Mouse (Mus musculus) E14TG2a.4 (cell line): Measurements from ENCODE around the gene Cog5.

ENCODE experiments used
- H3K27me3 ChIP-seq: 2 replicates; pipeline ENCODE4 v1.6.1; 2014; ENCODE audit warnings: low read length, control low read depth; ENCODE audit not compliant: insufficient read depth
- H3K36me3 ChIP-seq: 2 replicates; pipeline ENCODE4 v1.6.1; 2014; ENCODE audit warnings: low read length, control low read depth; ENCODE audit not compliant: insufficient read depth
- H3K4me1 ChIP-seq: replicated peaks from 2 replicates; pipeline ENCODE4 v1.6.1; 2014; ENCODE audit warnings: low read depth, low read length, control low read depth
- H3K4me3 ChIP-seq: replicated peaks from 2 replicates; pipeline ENCODE4 v1.5.1; 2014; ENCODE audit warnings: mild to moderate bottlenecking, low read length
- H3K9me3 ChIP-seq: 2 replicates; pipeline ENCODE4 v1.6.1; 2014; ENCODE audit warnings: low read length, control low read depth
- CTCF ChIP-seq: conservative IDR thresholded peaks from 2 replicates; pipeline ENCODE4 v1.5.1; 2014; ENCODE audit warnings: low read length
- NANOG ChIP-seq: IDR thresholded peaks from 2 replicates; pipeline ENCODE4 v1.6.1; 2014; ENCODE audit warnings: borderline replicate concordance, low read length, mixed read lengths
- POU5F1 ChIP-seq: IDR thresholded peaks from 2 replicates; pipeline ENCODE4 v1.6.1; 2014; ENCODE audit warnings: low read length, borderline replicate concordance

Gene Cog5

GRCm38 (mm10) chr12:31913614-31914013 lies 258.9 kb downstream of the Cog5 start:
- Histone ChIP-seq H3K36me3 (0 out of 2 replicates have a peak, but pooled peaks cover under 1% of the 10 kb centered on the region), H3K4me1 (peaks cover 12% of the 10 kb centered on the region; the same call in 1 of the 2 replicates), H3K4me3 (no peak overlapping the region), H3K9me3 (no peaks in the 10 kb centered on the region), H3K27me3 (no peaks in the 10 kb centered on the region)
- TF ChIP-seq CTCF (no peak), POU5F1 (no peak), NANOG (no peak)

DNA sequence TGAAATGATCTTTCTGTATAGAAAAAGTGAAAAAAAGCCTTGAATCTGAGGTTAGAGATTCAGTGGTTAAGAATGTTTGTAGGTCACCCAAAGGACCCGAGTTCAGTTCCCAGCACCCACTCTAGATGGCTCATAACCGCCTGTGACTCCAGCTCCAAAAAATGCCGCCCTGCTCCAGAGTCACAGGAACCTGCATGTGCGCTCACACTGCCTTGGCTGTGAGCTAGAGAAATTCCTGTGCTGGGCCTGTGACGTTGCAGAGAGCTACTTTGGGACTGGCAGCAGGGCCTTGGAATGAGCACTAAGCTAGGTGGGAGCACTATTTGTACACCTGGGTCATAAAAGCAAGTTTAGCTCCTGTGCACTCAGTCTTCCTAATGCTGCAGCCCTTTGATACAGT lies 262.0 kb downstream of the Cog5 start:
- no peaks in the 10 kb centered on the region for H3K9me3 ChIP-seq
- H3K4me3 ChIP-seq, result no peak overlapping the region
- H3K27me3 ChIP-seq, result no peaks in the 10 kb centered on the region
- H3K36me3 ChIP-seq, result peaks cover 22% of the 10 kb centered on the region
- H3K4me1 ChIP-seq, result peaks cover 12% of the 10 kb centered on the region; the same call in 1 of the 2 replicates
- no peak for TF ChIP-seq NANOG
- TF ChIP-seq CTCF, result no peak
- TF ChIP-seq POU5F1, result no peak

DNA sequence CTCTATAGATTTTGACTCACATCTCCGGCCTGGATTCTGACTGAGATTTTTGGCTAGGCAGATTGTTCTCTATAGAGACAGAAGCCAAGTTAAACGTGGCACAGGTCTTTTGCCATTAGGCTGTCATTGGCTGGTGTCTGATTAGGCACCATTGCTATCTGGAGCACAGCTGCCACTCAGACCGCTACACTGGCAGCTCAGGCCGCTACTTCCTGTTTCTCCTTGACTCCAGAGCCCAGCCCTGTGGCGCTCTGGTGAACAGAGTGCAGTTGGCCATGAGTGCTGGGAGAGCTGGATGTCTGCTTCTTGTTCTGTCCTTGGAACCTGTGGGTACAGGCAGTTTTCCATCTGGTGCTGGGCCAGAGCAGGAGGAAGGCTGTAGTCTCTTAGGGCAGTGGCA lies 262.6 kb downstream of the Cog5 start:
- no peak for TF ChIP-seq NANOG
- no peak for TF ChIP-seq POU5F1
- TF ChIP-seq CTCF, result no peak
- Histone ChIP-seq H3K4me3 (no peak overlapping the region), H3K36me3 (peaks cover 26% of the 10 kb centered on the region), H3K27me3 (no peaks in the 10 kb centered on the region), H3K9me3 (no peaks in the 10 kb centered on the region), H3K4me1 (peaks cover 12% of the 10 kb centered on the region; the same call in 1 of the 2 replicates)

DNA sequence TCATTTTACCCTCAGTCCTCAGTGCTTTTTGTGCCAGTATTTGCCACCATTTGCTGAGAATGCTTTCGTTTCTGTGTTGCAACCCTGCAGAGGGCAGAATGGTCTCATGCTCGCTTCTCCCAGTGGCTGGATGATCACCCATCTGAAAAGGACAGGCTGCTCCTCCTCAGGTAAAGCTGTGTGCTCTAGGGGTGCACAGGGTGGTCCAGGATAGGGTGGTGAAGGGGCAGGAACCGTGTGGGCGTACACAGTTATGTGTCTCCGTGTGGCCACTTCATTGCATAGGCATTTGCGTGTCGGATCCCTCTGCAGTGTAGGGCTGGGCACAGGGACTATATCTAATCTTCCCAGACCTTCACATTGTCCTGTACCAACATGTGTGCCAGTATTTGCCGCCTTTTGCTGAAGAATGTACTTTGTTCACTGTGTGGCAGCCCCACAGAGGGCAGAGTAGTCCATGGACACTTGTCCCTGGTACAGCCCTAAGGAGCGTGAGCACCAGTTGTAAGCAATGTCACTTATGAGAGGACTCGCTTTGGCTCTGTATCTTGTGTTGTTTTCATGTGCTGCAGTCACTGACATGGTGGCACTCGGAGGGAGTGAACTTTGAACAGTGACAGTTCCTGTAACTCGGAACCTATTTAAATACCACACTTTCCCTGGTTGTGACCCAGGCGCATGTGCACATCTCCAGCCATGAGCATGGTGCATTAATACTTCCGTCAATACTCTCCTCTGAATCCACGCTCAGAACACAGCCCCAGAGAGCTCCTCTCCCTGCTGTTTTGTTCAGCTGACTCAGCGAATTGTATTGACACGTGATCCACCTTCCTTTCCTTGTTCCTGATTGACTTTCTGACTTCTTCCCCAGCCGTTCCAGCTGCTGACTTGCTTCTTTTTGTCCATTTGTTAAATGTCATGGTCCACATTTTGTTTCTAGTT lies 266.1 kb downstream of the Cog5 start:
- TF ChIP-seq NANOG (no peak), CTCF (no peak), POU5F1 (no peak)
- Histone ChIP-seq H3K4me1 (peaks cover 29% of the 10 kb centered on the region), H3K9me3 (no peaks in the 10 kb centered on the region), H3K4me3 (no peak overlapping the region), H3K27me3 (no peaks in the 10 kb centered on the region), H3K36me3 (peaks cover 48% of the 10 kb centered on the region)

- H3K27me3 ChIP-seq, result no peaks in the 10 kb centered on the region
- H3K4me3 ChIP-seq, result no peak overlapping the region
- H3K36me3 ChIP-seq, result peaks cover 77% of the 10 kb centered on the region
- peaks cover 25% of the 10 kb centered on the region for H3K4me1 ChIP-seq
- H3K9me3 ChIP-seq, result no peaks in the 10 kb centered on the region
- no peak for TF ChIP-seq CTCF
- TF ChIP-seq NANOG, result no peak
- no peak for TF ChIP-seq POU5F1
These were observed 269.5 kb downstream of the Cog5 start for GRCm38 (mm10) chr12:31924135-31924534.

DNA sequence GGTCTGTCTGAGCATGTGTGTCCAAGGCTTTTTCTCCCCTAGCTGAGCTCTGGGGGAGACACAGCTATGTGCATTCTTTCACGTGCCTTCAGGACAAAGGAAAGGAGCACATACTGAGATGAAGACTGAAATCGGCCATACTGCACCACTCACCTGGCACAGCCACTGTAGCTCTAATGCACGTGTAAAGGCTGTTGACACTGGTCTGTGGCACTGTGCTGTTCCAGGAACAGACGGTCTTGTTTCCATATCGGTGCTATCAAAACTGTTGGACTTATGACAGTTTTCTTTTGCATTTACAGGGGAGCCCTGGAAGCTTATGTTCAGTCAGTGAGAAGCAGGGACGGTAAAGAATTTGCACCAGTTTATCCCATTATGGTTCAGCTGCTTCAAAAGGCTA lies 270.7 kb downstream of the Cog5 start:
- H3K36me3 ChIP-seq, result peaks cover 80% of the 10 kb centered on the region
- H3K4me3 ChIP-seq, result no peak overlapping the region
- peaks cover 25% of the 10 kb centered on the region for H3K4me1 ChIP-seq
- H3K27me3 ChIP-seq, result no peaks in the 10 kb centered on the region
- TF ChIP-seq CTCF (no peak), NANOG (no peak), POU5F1 (no peak)
- no peaks in the 10 kb centered on the region for H3K9me3 ChIP-seq

DNA sequence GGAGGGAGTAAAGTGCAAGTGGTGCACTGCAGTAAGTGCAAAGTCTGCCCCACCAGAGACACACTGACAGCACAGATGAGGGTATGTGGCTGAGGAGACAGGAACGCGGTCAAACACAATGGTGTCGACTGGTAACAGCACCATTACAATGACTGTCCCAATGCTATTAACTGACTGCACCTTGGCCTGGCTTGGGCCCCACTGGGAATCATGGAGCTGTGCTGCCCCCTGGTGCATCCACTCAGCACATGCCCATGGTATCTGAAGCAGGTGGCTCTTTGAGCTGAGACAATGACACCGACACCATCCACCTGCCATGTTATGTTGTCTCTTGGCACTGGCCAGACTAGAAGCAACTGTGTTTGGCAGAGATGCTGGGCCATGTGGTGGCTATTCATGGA lies 272.0 kb downstream of the Cog5 start:
- Histone ChIP-seq H3K27me3 (no peaks in the 10 kb centered on the region), H3K4me1 (peaks cover 25% of the 10 kb centered on the region), H3K4me3 (no peak overlapping the region), H3K9me3 (no peaks in the 10 kb centered on the region), H3K36me3 (peaks cover 85% of the 10 kb centered on the region)
- TF ChIP-seq NANOG (no peak), CTCF (peak; percentile 54)

GRCm38 (mm10) chr12:31928498-31928897 lies 273.8 kb downstream of the Cog5 start:
- Histone ChIP-seq H3K4me1 (peaks cover 19% of the 10 kb centered on the region), H3K36me3 (peaks cover 99% of the 10 kb centered on the region), H3K4me3 (no peak overlapping the region), H3K9me3 (no peaks in the 10 kb centered on the region), H3K27me3 (no peaks in the 10 kb centered on the region)
- TF ChIP-seq POU5F1, result no peak
- TF ChIP-seq CTCF, result no peak
- no peak for TF ChIP-seq NANOG

DNA sequence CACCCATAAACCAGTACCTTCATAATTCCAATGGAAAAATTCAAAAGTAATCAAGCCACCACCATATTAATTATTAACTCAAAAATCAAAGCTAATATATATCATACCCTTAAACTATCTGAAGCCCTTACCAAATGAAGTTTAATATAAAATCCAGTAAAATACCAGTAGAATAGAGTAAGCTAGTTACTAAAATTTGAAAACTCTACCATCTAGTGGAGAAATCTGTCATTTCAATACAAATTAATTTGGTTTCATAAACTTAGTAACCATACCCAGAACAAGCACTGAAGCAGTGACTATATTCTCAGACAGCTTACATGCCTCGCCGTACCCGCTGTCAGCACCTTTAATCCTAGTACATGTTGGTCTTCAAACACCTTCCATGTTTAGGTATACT lies 277.1 kb downstream of the Cog5 start:
- no peaks in the 10 kb centered on the region for H3K9me3 ChIP-seq
- TF ChIP-seq POU5F1 (no peak), NANOG (no peak), CTCF (no peak)
- H3K4me1 ChIP-seq, result peaks cover 5% of the 10 kb centered on the region
- H3K27me3 ChIP-seq, result no peaks in the 10 kb centered on the region
- H3K36me3 ChIP-seq, result peaks cover 97% of the 10 kb centered on the region
- no peak overlapping the region for H3K4me3 ChIP-seq
